Mouse (Mus musculus): ENCODE data around the gene Wdr45b. TPM values are rescaled to one million over a fixed set of nuclear protein-coding genes. Genes with fewer than 3 reads are reported as not detected.

The Wdr45b gene
- total and polyA plus RNA-seq, 3 experiments = 19.7 to 46.7 (median 42.0) TPM

DNA sequence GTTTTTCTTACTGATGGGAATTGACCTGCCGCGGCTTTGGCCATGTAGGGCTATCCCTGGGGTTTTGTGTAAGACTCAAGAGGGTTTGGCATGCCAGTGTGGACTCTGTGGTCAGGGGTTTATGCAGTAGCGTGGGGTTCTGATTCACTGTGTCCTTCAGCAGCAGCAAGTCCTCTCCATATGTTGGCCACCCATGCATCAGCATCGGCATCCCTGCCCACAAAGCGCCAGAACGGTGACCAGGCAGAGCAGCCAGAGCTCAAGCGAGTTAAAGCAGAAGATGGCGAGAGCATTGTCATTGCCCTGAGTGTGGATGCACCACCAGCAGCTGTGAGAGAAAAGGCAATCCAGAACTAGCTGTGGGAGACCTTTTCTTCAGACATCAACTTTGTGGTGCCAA lies 47.6 kb downstream of the Wdr45b start:
- TF ChIP-seq TAL1 (conservative IDR thresholded peaks at IDR 0.05; ENCODE audit: low read depth, low read length) (no peak), CTCF (IDR thresholded peaks at IDR 0.05; ENCODE audit: low read depth, low read length) (no peak)
- ATAC-seq (ENCODE audit: extremely low read depth, insufficient number of reproducible peaks, low FRiP score, poor library complexity, severe bottlenecking) = no peak
- H3K27me3 ChIP-seq (ENCODE audit: insufficient read depth, low read length) = no peaks in the 10 kb centered on the region
- no peak for DNase-seq (ENCODE audit: low spot score)
- peaks cover 5% of the 10 kb centered on the region for H3K9me3 ChIP-seq (replicated peaks)
- peaks cover 82% of the 10 kb centered on the region for H3K36me3 ChIP-seq (replicated peaks)
- 0 out of 2 replicates have a peak, but pooled peaks cover 1% of the 10 kb centered on the region for H3K4me1 ChIP-seq (ENCODE audit: insufficient read depth, low read depth, low read length)
- H3K4me3 ChIP-seq (ENCODE audit: low read depth, low read length) = no peak overlapping the region

DNA sequence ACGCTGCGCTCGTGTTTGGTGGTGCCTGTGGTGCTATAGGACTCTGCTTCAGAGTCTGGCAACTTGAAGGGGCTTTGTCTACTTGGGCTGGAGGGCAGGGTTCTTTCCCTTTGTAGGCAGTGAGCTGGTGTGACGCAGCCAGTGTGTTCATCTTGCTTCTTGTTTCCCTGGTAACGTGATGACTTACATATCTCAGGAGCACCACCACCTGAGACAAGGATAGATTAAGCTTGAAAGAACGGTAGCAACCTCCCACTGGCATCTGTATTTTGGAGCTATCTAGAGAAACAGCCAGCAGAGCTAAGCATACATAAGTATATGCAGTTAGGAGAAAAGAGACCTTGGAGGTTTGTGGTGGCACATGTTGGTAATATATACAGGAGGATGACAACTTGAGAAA lies 48.9 kb downstream of the Wdr45b start:
- ATAC-seq (ENCODE audit: extremely low read depth, insufficient number of reproducible peaks, low FRiP score, poor library complexity, severe bottlenecking) (no peak), DNase-seq (ENCODE audit: low spot score) (no peak)
- Histone ChIP-seq H3K4me3 (ENCODE audit: low read depth, low read length) (no peak overlapping the region), H3K36me3 (replicated peaks) (peaks cover 90% of the 10 kb centered on the region), H3K9me3 (replicated peaks) (peaks cover 2% of the 10 kb centered on the region), H3K4me1 (ENCODE audit: insufficient read depth, low read depth, low read length) (0 out of 2 replicates have a peak, but pooled peaks cover 1% of the 10 kb centered on the region), H3K27me3 (ENCODE audit: insufficient read depth, low read length) (no peaks in the 10 kb centered on the region)
- no peak for TF ChIP-seq GATA1 (IDR thresholded peaks at IDR 0.05; ENCODE audit: borderline replicate concordance, low read length)
- TF ChIP-seq CTCF (IDR thresholded peaks at IDR 0.05; ENCODE audit: low read depth, low read length) = no peak

DNA sequence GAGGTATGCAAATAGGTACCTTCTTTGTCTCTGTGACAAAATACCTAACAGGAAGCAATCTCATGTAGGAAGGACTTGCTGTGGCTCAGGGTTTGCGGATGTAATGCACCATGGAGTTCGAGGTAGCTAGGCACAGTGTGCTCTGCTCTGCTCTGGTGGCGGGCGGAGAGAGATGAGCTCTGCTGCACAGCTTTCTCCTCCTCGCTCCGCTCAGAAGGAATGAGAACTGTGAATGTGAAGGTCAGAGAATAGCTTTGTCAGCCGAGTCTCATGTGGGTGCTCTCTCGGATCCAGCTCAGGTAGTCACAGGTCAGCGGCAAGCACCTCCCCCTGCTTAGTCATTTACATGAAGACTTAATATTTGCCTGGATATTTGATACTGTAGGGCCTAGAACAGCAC lies 54.0 kb downstream of the Wdr45b start:
- DNase-seq (ENCODE audit: low spot score) = no peak
- peaks cover 95% of the 10 kb centered on the region for H3K36me3 ChIP-seq (replicated peaks)
- no peaks in the 10 kb centered on the region for H3K27me3 ChIP-seq (ENCODE audit: insufficient read depth, low read length)
- no peaks in the 10 kb centered on the region for H3K9me3 ChIP-seq (replicated peaks)
- H3K4me1 ChIP-seq (ENCODE audit: insufficient read depth, low read depth, low read length) = peaks cover 4% of the 10 kb centered on the region; the same call in 1 of the 2 replicates
- H3K4me3 ChIP-seq (ENCODE audit: low read depth, low read length) = no peak overlapping the region
- TF ChIP-seq POLR2AphosphoS5 (IDR thresholded peaks at IDR 0.05; ENCODE audit: insufficient replicate concordance, low read depth, low read length) (no peak), TAL1 (conservative IDR thresholded peaks at IDR 0.05; ENCODE audit: low read depth, low read length) (no peak), GATA2 (IDR thresholded peaks at IDR 0.05; ENCODE audit: borderline replicate concordance, low read depth, low read length) (no peak), CTCF (IDR thresholded peaks at IDR 0.05; ENCODE audit: low read depth, low read length) (no peak), GATA1 (IDR thresholded peaks at IDR 0.05; ENCODE audit: borderline replicate concordance, low read length) (no peak)
- no peak for ATAC-seq (ENCODE audit: extremely low read depth, insufficient number of reproducible peaks, low FRiP score, poor library complexity, severe bottlenecking)

DNA sequence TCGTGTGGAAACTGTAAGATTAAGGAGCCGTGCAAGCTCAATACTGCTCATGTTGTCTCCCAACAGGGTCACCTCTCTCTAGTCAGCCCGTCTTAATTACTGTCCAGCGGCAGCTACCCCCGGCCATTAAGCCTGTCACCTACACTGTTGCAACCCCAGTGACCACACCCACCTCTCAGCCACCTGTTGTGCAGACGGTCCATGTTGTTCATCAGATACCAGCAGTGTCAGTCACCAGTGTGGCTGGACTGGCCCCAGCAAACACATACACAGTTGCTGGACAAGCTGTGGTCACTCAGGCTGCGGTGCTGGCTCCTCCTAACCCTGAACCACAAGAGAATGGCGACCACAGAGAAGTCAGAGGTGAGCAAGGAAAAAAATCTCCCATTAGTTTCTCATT lies 55.8 kb downstream of the Wdr45b start:
- Histone ChIP-seq H3K4me3 (ENCODE audit: low read depth, low read length) (no peak overlapping the region), H3K36me3 (replicated peaks) (peaks cover 95% of the 10 kb centered on the region), H3K9me3 (replicated peaks) (no peaks in the 10 kb centered on the region), H3K27me3 (ENCODE audit: insufficient read depth, low read length) (no peaks in the 10 kb centered on the region), H3K4me1 (ENCODE audit: insufficient read depth, low read depth, low read length) (peaks cover 2% of the 10 kb centered on the region; the same call in 1 of the 2 replicates)
- DNase-seq (ENCODE audit: low spot score) (no peak), ATAC-seq (ENCODE audit: extremely low read depth, insufficient number of reproducible peaks, low FRiP score, poor library complexity, severe bottlenecking) (no peak)
- TF ChIP-seq CTCF (IDR thresholded peaks at IDR 0.05; ENCODE audit: low read depth, low read length) = no peak
- no peak for TF ChIP-seq GATA2 (IDR thresholded peaks at IDR 0.05; ENCODE audit: borderline replicate concordance, low read depth, low read length)
- no peak for TF ChIP-seq POLR2AphosphoS5 (IDR thresholded peaks at IDR 0.05; ENCODE audit: insufficient replicate concordance, low read depth, low read length)
- no peak for TF ChIP-seq GATA1 (IDR thresholded peaks at IDR 0.05; ENCODE audit: borderline replicate concordance, low read length)

DNA sequence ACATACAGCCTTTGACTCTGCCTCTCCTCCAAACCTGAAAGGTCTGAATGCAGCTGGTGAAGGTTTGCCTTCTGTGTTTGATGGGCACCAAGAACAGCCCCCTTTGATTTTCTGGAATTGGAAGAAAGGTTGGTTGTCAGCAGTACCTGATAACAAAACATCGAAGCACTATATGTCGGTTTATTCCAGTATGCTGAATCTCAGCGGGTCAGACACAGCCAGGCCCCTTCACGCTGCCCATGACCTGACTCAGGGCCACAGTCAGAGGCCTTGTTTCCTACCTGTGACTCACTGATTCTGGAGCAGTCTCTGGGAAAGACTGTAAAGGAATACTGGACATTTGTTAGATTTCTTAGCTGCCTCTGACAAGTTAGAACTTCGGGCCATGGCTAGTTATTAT lies 59.5 kb downstream of the Wdr45b start:
- no peak for DNase-seq (ENCODE audit: low spot score)
- no peak overlapping the region for H3K4me3 ChIP-seq (ENCODE audit: low read depth, low read length)
- H3K9me3 ChIP-seq (replicated peaks) = no peaks in the 10 kb centered on the region
- ATAC-seq (ENCODE audit: extremely low read depth, insufficient number of reproducible peaks, low FRiP score, poor library complexity, severe bottlenecking) = no peak
- TF ChIP-seq GATA1 (IDR thresholded peaks at IDR 0.05; ENCODE audit: borderline replicate concordance, low read length) (no peak), GATA2 (IDR thresholded peaks at IDR 0.05; ENCODE audit: borderline replicate concordance, low read depth, low read length) (no peak), TAL1 (conservative IDR thresholded peaks at IDR 0.05; ENCODE audit: low read depth, low read length) (no peak)
- peaks cover 2% of the 10 kb centered on the region; the same call in 1 of the 2 replicates for H3K4me1 ChIP-seq (ENCODE audit: insufficient read depth, low read depth, low read length)
- H3K36me3 ChIP-seq (replicated peaks) = peaks cover 96% of the 10 kb centered on the region
- no peaks in the 10 kb centered on the region for H3K27me3 ChIP-seq (ENCODE audit: insufficient read depth, low read length)

DNA sequence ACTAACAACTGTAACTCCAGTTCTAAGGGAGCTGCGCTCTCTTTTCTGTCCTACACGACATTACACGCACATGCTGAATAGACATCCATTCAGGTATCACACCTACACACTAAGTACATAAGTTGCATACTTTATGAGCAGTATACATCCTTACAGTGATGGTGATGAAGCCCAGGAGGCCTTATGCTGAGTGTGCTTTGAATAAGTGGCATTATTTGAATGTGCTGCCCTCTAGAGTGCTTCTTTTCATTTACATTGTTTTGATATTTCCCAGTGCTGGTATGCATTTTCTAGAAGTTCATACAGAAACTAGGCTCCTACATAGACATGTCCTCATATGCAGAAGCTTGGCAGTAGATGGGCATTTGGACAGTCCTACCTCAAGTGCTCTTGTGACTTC lies 64.4 kb downstream of the Wdr45b start:
- H3K9me3 ChIP-seq (replicated peaks) = no peaks in the 10 kb centered on the region
- DNase-seq (ENCODE audit: low spot score) = no peak
- no peak for TF ChIP-seq POLR2AphosphoS5 (IDR thresholded peaks at IDR 0.05; ENCODE audit: insufficient replicate concordance, low read depth, low read length)
- TF ChIP-seq GATA1 (IDR thresholded peaks at IDR 0.05; ENCODE audit: borderline replicate concordance, low read length) = no peak
- TF ChIP-seq CTCF (IDR thresholded peaks at IDR 0.05; ENCODE audit: low read depth, low read length) = no peak
- H3K27me3 ChIP-seq (ENCODE audit: insufficient read depth, low read length) = no peaks in the 10 kb centered on the region
- H3K4me1 ChIP-seq (ENCODE audit: insufficient read depth, low read depth, low read length) = peaks cover 6% of the 10 kb centered on the region; the same call in 1 of the 2 replicates
- peaks cover 98% of the 10 kb centered on the region for H3K36me3 ChIP-seq (replicated peaks)
- no peak overlapping the region for H3K4me3 ChIP-seq (ENCODE audit: low read depth, low read length)
- ATAC-seq (ENCODE audit: extremely low read depth, insufficient number of reproducible peaks, low FRiP score, poor library complexity, severe bottlenecking) = no peak

DNA sequence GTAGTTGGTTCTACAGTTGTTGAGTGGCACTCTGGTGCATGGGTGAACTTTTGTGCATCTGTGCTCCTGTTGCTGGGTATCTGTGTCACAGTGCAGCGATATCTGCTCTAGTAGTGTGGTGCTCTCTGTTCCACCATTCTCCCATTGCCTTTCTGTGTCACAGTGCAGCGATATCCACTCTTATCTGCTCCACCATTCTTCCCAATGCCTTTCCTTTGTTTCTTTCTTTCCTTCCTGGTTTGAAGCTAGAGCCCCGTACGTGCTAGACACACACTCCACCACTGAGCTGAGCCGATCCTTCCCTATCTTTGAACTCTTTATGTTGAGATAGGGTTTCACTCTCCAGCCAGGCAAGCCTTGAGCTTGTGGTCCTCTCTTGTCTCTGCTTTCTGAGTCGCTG lies 71.3 kb downstream of the Wdr45b start:
- no peak for ATAC-seq (ENCODE audit: extremely low read depth, insufficient number of reproducible peaks, low FRiP score, poor library complexity, severe bottlenecking)
- no peak for TF ChIP-seq POLR2AphosphoS5 (IDR thresholded peaks at IDR 0.05; ENCODE audit: insufficient replicate concordance, low read depth, low read length)
- no peak for TF ChIP-seq CTCF (IDR thresholded peaks at IDR 0.05; ENCODE audit: low read depth, low read length)
- TF ChIP-seq GATA2 (IDR thresholded peaks at IDR 0.05; ENCODE audit: borderline replicate concordance, low read depth, low read length) = no peak
- TF ChIP-seq TAL1 (conservative IDR thresholded peaks at IDR 0.05; ENCODE audit: low read depth, low read length) = no peak
- no peaks in the 10 kb centered on the region for H3K27me3 ChIP-seq (ENCODE audit: insufficient read depth, low read length)

More for the DNA sequence above, 71.3 kb downstream of the Wdr45b start:
- Histone ChIP-seq H3K4me3 (ENCODE audit: low read depth, low read length) (no peak overlapping the region), H3K36me3 (replicated peaks) (peaks cover 92% of the 10 kb centered on the region), H3K9me3 (replicated peaks) (no peaks in the 10 kb centered on the region), H3K4me1 (ENCODE audit: insufficient read depth, low read depth, low read length) (peaks cover 17% of the 10 kb centered on the region)
- no peak for DNase-seq (ENCODE audit: low spot score)

Measured in G1E (cell line).